Mouse (Mus musculus) sigmoid colon, adult 10 weeks (tissue): ENCODE measurements around the gene Hnrnpa1. TPM values are rescaled to one million over a fixed set of nuclear protein-coding genes. Genes with fewer than 3 reads are reported as not detected.

Experiments
- polyA plus RNA-seq: library from polyadenylated mRNA; stranded (reverse); fragments of 350-450 nt; fragmentation: Illumina TruSeq; extraction: RNeasy Lipid Tissue Mini Kit (QIAGEN cat#74804); gene quantifications from one replicate; pipeline ENCODE4 v1.2.3, GENCODE M21; 2014; ENCODE audit warnings: low read depth, low replicate concordance

The Hnrnpa1 gene
- 503 TPM for polyA plus RNA-seq

DNA sequence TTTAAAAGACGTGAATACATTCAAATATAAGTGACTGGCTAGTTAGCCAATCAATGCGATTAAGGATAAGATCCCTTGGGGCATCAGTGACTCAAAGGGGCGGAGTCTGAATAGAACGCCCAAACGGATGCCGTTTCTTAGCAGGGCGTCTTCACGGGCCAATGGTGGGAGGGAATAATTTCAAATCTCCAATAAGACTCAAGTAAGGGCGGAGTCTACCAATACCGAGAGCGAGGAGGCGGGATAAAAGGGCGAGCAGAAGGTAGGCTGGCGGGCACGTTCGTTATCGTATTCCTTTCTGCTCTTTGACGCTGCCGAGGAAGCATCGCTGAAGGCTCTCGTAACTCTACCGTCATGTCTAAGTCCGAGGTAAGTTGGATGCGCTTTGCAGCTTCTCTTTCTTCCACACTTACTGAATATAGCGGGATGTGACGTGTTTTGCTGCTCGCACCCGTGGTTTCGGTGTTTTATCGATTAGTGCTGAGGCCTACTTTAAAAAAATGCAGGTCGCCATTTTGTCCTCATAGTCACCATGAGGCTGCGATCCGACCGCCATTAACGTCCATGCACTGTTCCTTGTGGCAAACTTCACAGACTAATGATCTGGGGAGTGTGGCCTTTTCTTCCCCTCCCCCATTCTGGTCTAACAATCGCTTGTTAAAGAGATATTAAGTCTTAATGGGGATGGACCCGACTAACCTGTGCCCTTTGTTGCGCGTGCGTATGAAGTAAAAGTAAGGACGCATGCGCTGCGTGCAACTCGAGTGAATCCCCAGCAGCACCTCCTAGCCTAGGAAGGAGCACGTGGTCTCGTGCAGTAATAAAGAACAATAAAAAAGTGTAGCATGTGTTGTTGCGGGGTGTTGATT, at the start of gene Hnrnpa1:
TSS of gene Hnrnpa1 (plus strand) at position 273 of the 869 bp plus-strand sequence.

DNA sequence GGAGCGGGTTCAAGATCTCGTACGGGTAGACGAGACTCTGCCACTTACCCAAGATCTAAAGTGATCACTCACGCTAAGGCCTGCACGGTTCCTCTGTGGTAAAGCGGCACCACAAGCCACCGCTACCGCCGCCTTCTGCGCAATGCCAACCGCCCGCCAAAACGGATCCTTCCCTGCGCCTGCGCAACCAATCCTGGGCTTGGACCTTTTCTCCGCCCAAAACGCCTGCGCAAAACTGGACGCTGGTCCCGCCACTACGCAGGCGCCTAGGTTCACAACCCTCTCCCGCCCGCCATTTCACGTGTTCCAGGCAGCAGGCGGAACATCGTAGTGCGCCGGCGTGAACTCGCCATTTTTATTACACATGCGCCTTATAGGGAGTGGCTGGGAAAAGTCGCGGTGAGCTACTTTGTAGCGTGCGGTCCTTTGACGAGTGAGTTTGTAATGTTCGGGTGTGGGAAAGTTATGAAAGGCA, 510 bp upstream of the Hnrnpa1 start, which contains the start of gene Cbx5:
TSS of gene Cbx5 (minus strand) at position 132 of the 475 bp plus-strand sequence.

DNA sequence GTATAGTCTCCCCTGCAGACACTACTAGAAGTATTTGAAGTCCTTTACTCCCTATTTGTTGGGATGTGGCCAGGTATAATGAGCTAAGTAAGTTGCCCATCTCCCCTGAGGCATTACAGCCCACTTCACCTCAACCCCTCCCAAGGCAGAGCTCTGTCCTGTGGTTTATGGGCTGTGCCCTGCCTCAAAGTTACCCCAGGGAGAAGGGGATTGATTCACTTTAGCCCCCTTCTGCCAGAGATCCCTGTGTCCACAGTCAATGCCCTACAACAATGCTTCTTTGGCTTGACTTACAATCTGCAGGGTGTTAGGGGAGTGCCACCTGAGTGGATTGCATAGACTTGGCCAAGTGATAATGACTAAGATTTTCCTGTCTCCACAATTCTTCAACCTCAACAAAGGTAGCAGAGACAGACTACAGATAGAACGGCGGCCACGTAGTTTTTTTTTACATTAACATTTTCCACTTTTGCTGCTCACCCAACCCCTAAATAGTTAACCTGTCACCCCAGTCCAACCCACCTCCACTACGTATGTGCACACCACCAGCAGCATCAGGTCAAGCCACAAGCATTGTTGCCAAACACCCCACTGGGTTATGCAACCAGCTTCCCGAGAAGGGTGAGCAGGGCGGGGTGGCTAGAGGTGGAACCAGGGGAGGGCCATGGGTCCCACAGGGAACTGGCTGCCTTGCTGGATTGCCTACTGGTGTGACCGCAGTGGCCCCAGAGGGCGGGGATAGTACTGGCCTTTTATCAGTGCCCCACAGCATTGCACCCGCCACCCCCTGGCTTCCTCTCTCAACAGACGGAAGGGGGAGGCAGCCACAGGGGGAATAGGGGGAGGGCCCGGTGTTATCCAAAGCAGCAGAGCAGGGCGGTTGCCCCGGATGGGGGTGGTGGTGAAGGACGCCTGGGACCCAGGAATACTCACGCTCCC, 17.8 kb downstream of the Hnrnpa1 start, which contains the start of gene Nfe2:
TSS of gene Nfe2 (minus strand) at position 614 of the 939 bp plus-strand sequence.

DNA sequence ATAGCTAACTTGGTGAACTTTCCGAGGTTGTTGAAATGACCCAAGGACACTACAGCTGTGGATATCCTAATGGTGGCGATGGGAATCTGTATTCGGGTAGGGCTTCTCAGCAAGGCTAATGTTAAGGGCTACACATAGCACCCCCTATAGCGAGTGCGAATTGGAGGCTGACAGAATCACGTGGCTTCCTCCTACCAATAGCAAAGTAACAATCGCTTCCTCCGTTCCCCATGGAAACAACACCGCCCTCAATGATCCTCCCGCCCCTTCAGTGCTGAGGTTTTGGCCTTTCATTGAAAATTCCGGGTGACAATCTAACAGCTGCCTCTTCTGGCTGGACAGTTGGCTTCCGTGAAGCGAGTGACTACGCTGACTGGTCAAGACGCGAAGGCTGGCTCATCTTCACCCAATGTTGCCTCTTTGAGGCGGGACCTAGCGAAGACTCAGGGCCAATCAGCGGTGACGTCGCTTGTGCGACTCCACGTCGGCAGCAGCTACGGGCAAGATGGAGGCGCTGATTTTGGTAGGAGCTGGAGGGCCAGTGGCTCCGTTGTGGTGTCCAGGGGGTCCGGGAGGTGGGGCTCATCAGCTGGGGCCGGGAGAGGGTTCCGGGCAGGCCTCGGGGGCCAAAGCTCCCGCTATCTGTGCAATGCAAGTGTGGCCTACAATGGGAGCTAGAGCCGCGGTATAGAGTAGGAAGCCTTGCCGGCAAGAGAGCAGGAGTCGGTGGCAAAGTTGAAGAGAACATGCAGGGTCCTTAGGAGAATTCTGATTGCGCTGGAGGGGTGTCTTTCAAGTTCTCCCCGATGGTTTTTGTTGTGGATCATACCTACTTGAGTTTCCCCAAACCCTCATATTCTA, 32.4 kb downstream of the Hnrnpa1 start, which contains the start of gene Copz1:
TSS of gene Copz1 (plus strand) at position 296 of the 861 bp plus-strand sequence.

Other genes starting within 250 kb of the Hnrnpa1 start
- 0.19 TPM for gene Hoxc8, start 249.8 kb upstream of the Hnrnpa1 start, polyA plus RNA-seq
- gene Hoxc6, start 242.2 kb upstream of the Hnrnpa1 start, polyA plus RNA-seq: 0.28 TPM
- gene Hoxc4, start 221.5 kb upstream of the Hnrnpa1 start, polyA plus RNA-seq: 1.1 TPM
- gene Smug1, start 73.3 kb upstream of the Hnrnpa1 start, polyA plus RNA-seq: 17.1 TPM
- 80.4 TPM for gene Cbx5, start 616 bp upstream of the Hnrnpa1 start, polyA plus RNA-seq
- not detected for gene Nfe2, start 18.0 kb downstream of the Hnrnpa1 start, polyA plus RNA-seq
- 83.1 TPM for gene Copz1, start 32.3 kb downstream of the Hnrnpa1 start, polyA plus RNA-seq
- not detected for gene Gpr84, start 70.2 kb downstream of the Hnrnpa1 start, polyA plus RNA-seq
- not detected for gene Zfp385a, start 99.7 kb downstream of the Hnrnpa1 start, polyA plus RNA-seq
- gene Itga5, start 126.3 kb downstream of the Hnrnpa1 start, polyA plus RNA-seq: 1.3 TPM
- gene Gtsf1, start 190.0 kb downstream of the Hnrnpa1 start, polyA plus RNA-seq: not detected
- not detected for gene Gtsf2, start 208.0 kb downstream of the Hnrnpa1 start, polyA plus RNA-seq
- 7.2 TPM for gene Nckap1l, start 213.4 kb downstream of the Hnrnpa1 start, polyA plus RNA-seq